Mouse (Mus musculus) liver, embryonic 15.5 days (tissue): ENCODE data around the gene Mrpl37. TPM values are rescaled to one million over a fixed set of nuclear protein-coding genes. Genes with fewer than 3 reads are reported as not detected.

ENCODE experiments used
- ATAC-seq: fragments of 200-750 bp; cut with Nextera tagmentation; 2 replicates; pipeline ENCODE4 v1.8.0; 2017; ENCODE audit warnings: moderate number of reproducible peaks, mild to moderate bottlenecking, moderate library complexity; ENCODE audit not compliant: insufficient read depth
- H3K27ac ChIP-seq: fragments of 300-500 bp; sonication (generic); replicated peaks from 2 replicates; pipeline ENCODE4 v1.5.1; 2015; ENCODE audit warnings: mild to moderate bottlenecking, inconsistent platforms
- H3K27me3 ChIP-seq: fragments of 300-500 bp; sonication (generic); 2 replicates; pipeline ENCODE4 v1.6.1; 2015; ENCODE audit warnings: mild to moderate bottlenecking, inconsistent platforms
- H3K36me3 ChIP-seq: fragments of 300-500 bp; sonication (generic); replicated peaks from 2 replicates; pipeline ENCODE4 v1.6.1; 2015; ENCODE audit warnings: moderate library complexity, mild to moderate bottlenecking, inconsistent platforms
- H3K4me1 ChIP-seq: fragments of 300-500 bp; sonication (generic); replicated peaks from 2 replicates; pipeline ENCODE4 v1.6.1; 2015; ENCODE audit warnings: inconsistent platforms
- H3K4me2 ChIP-seq: fragments of 300-500 bp; sonication (generic); 2 replicates; pipeline ENCODE4 v1.6.1; 2015; ENCODE audit warnings: moderate library complexity, mild to moderate bottlenecking, inconsistent platforms
- H3K4me3 ChIP-seq: fragments of 300-500 bp; sonication (generic); replicated peaks from 2 replicates; pipeline ENCODE4 v1.5.1; 2015; ENCODE audit warnings: mild to moderate bottlenecking, inconsistent platforms
- H3K9ac ChIP-seq: fragments of 300-500 bp; sonication (generic); 2 replicates; pipeline ENCODE4 v1.6.1; 2015; ENCODE audit warnings: moderate library complexity, mild to moderate bottlenecking, inconsistent platforms
- H3K9me3 ChIP-seq: fragments of 300-500 bp; sonication (generic); replicated peaks from 2 replicates; pipeline ENCODE4 v1.6.1; 2016; ENCODE audit warnings: inconsistent platforms
- WGBS: fragments of 180-500 bp; shearing (Covaris S2); methylation state at CpG from one replicate; pipeline ENCODE4 v1.1.7; 2015; ENCODE audit warnings: mixed read lengths; ENCODE audit not compliant: insufficient replicate concordance; 5-methylcytosine and 5-hydroxymethylcytosine counted together
- polyA plus RNA-seq: library from polyadenylated mRNA; unstranded; fragments of >200 nt; fragmentation: Nextera tagmentation; extraction: Ambion mirVana; gene quantifications from 2 replicates; pipeline ENCODE4 v1.2.1, GENCODE M21; 2015

Mrpl37 gene
- polyA plus RNA-seq, 1 experiment from 2014 or later = 48.8 TPM

DNA sequence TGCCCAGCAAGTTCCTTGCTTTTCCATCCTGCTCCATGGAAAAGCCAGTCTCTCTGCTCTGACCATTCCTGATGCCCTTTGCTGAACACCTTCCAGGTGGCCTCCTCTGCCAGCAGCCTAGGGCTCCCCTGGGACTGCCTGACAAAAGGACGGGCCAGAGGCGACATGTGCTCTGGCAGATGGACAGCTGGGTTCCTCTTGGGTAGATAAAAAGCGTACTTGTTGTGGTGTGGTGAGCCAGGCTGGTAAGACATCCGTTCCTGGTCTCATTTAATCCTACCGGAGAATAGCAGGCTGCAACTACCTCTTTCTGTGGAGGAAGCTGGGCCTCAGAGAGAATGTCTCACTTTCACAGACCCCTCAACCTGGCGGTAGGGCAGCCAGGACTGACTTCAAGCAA lies 29.4 kb upstream of the Mrpl37 start:
- H3K27ac ChIP-seq = no peak overlapping the region
- H3K4me3 ChIP-seq = no peak overlapping the region
- peaks cover 6% of the 10 kb centered on the region; the same call in 1 of the 2 replicates for H3K4me1 ChIP-seq
- peaks cover 5% of the 10 kb centered on the region; the same call in 1 of the 2 replicates for H3K27me3 ChIP-seq
- H3K9me3 ChIP-seq = no peaks in the 10 kb centered on the region
- WGBS = 16% methylated on average over 6 of the region's 6 CpGs
- H3K4me2 ChIP-seq = no peak overlapping the region
- H3K9ac ChIP-seq = no peak overlapping the region
- no peaks in the 10 kb centered on the region for H3K36me3 ChIP-seq
- no peak for ATAC-seq

DNA sequence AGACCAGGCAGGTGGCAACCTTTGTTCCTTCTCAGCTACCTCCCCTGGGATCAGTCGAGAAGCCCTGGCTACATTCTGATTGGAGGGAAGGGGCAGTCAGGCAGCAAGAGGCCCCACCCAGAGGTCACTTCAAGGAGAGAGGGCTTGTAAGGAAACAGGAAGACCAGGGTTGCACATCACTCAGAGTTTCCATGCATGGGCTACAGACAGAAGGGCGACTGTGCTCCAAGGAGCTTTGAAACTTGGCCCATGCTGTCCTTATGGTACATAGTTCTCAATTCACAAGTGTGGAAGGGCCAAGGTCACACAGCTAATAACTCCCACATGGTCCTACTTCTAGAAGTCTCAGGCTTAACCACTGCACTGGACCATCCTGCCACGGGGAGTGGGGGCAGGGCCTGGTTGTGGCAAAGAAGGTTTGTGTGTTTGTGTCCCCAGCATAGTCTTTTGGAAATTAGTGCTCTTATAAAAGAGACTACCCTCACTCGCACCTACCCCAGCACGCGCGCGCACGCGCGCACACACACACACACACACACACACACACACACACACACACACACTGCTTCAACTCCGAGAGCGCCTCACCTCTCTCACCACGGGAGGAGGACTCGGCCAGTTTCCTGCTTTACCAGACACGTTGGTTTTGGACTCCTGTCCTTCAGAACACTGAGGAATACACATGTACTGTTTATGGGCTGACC lies 28.0 kb upstream of the Mrpl37 start:
- Histone ChIP-seq H3K9ac (no peak overlapping the region), H3K27ac (no peak overlapping the region), H3K4me2 (no peak overlapping the region), H3K4me1 (peaks cover 6% of the 10 kb centered on the region; the same call in 1 of the 2 replicates), H3K4me3 (no peak overlapping the region), H3K36me3 (no peaks in the 10 kb centered on the region), H3K27me3 (peaks cover 5% of the 10 kb centered on the region; the same call in 1 of the 2 replicates), H3K9me3 (no peaks in the 10 kb centered on the region)
- 67% methylated on average over 16 of the region's 16 CpGs for WGBS
- ATAC-seq = no peak; the same call in 1 of the 2 replicates

DNA sequence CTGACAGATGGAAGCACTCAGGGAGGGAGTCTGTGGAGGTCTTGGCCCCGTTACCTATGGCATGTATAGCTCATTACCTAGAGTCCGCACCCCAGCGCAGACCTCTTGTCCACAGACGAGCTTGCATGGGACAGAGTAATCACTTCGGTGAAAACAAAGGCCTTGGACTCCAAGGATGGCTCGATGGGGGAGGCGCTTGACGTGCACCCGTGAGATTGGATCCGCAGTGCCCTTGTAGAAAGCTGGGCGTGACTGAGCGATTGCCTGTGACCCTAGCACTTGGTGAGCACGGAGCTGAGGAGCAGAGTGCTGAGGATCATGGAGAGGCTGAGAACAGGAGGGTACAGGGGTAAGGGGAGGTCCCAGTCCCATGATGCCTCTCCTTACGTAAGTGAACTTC lies 25.0 kb upstream of the Mrpl37 start:
- H3K4me2 ChIP-seq = no peak overlapping the region
- H3K9ac ChIP-seq = no peak overlapping the region
- H3K4me3 ChIP-seq = no peak overlapping the region
- H3K36me3 ChIP-seq = no peaks in the 10 kb centered on the region
- peaks cover 6% of the 10 kb centered on the region; the same call in 1 of the 2 replicates for H3K4me1 ChIP-seq
- H3K27ac ChIP-seq = no peak overlapping the region
- no peak for ATAC-seq
- H3K9me3 ChIP-seq = no peaks in the 10 kb centered on the region
- 80% methylated on average over 14 of the region's 14 CpGs for WGBS
- H3K27me3 ChIP-seq = peaks cover under 1% of the 10 kb centered on the region; the same call in 1 of the 2 replicates

DNA sequence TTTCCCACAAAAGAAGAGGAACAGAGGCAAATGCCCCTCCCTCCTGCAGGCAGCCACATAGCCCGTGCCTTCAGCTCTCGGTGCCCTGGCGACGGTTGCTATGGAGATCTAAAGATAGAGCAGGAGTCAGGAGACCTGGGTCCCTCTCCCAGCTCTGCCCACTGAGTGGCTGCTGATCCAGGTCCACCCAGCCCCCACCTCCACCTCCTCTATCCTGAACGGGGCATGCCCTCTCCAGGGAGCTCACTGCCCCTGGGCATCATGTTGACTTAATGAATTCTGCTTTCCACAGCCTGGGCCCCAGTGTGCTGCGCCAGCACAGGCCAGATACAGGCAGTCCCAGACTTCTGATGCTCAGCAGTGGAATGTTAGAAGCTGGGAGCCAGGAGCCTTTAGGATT lies 18.2 kb upstream of the Mrpl37 start:
- no peak overlapping the region for H3K9ac ChIP-seq
- H3K36me3 ChIP-seq = no peaks in the 10 kb centered on the region
- H3K4me2 ChIP-seq = no peak overlapping the region
- no peaks in the 10 kb centered on the region for H3K9me3 ChIP-seq
- no peak; the same call in 1 of the 2 replicates for ATAC-seq
- 36% methylated on average over 6 of the region's 6 CpGs for WGBS
- no peaks in the 10 kb centered on the region for H3K27me3 ChIP-seq
- no peak overlapping the region for H3K4me3 ChIP-seq
- no peaks in the 10 kb centered on the region for H3K4me1 ChIP-seq
- H3K27ac ChIP-seq = no peak overlapping the region

DNA sequence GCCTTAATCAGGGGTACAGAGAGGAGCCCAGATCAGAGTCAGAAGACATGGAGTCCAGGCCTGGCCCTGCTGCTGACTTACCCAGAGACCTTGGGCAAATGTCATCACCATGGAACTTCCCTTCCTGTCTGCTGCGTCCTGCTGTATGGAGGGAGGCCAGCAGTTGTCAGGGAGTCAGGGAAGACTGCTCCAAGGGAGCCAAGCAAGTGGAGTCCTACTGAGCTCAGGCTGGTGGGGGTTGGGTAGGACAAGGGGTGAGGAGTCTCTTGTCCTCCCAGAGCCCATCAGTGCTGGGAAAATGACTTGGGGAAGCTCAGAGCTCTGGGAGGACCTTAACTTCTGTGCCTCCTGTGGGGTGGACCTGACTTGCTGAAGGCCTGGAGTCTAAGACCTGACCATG lies 17.7 kb upstream of the Mrpl37 start:
- Histone ChIP-seq H3K4me3 (no peak overlapping the region), H3K9ac (no peak overlapping the region), H3K27ac (no peak overlapping the region), H3K27me3 (no peaks in the 10 kb centered on the region), H3K4me1 (no peaks in the 10 kb centered on the region), H3K4me2 (no peak overlapping the region), H3K36me3 (no peaks in the 10 kb centered on the region), H3K9me3 (no peaks in the 10 kb centered on the region)
- ATAC-seq = no peak
- 39% methylated on average over 1 of the region's 1 CpGs for WGBS

DNA sequence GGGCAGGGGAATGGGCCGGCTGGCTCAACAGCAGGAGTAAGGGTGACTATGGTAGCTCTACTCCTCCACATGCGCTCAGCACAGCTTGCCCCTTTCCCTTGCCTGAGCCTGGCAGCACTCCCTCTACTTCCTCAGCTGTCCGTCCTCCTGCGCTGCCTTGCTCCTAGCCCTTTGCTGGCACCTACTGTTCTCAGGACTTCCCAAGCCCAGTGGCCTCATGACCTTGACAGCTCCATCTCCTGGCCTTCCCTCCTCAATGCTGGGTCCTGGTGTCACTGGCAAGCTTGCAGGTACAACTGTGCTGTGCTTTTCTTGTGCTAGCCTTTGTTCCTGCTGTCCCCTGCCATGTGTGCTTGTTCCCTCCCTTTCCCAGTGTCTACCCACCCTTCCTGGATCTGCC lies 16.5 kb upstream of the Mrpl37 start:
- H3K27ac ChIP-seq = no peak overlapping the region
- H3K4me3 ChIP-seq = no peak overlapping the region
- ATAC-seq = no peak
- H3K9me3 ChIP-seq = no peaks in the 10 kb centered on the region
- WGBS = 78% methylated on average over 4 of the region's 4 CpGs
- no peak overlapping the region for H3K9ac ChIP-seq
- no peaks in the 10 kb centered on the region for H3K36me3 ChIP-seq
- no peak overlapping the region for H3K4me2 ChIP-seq
- H3K27me3 ChIP-seq = no peaks in the 10 kb centered on the region
- no peaks in the 10 kb centered on the region for H3K4me1 ChIP-seq

DNA sequence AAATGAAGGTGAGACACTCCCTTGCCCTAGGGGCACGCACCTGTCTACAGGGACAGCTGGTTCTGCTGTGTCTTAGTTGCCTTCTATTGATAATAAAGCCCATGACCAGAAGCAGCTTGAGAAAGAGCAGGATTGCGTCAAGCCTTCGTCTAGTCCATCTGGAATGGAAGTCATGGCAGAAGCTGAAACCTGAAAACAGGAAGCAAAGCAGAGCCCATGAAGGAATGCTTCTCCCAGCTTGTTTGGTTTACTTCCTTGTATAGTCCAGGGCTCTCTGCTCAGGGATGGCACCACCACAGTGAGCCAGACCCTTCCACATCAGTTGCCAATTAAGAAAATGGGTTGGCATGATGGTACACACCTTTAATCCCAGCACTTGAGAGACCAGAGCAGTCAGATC lies 15.5 kb upstream of the Mrpl37 start:
- H3K4me1 ChIP-seq = no peaks in the 10 kb centered on the region
- no peaks in the 10 kb centered on the region for H3K9me3 ChIP-seq
- 61% methylated on average over 3 of the region's 3 CpGs for WGBS
- H3K4me3 ChIP-seq = no peak overlapping the region
- no peaks in the 10 kb centered on the region for H3K36me3 ChIP-seq
- no peak overlapping the region for H3K27ac ChIP-seq
- no peak overlapping the region for H3K9ac ChIP-seq
- H3K27me3 ChIP-seq = no peaks in the 10 kb centered on the region
- no peak for ATAC-seq
- H3K4me2 ChIP-seq = no peak overlapping the region

DNA sequence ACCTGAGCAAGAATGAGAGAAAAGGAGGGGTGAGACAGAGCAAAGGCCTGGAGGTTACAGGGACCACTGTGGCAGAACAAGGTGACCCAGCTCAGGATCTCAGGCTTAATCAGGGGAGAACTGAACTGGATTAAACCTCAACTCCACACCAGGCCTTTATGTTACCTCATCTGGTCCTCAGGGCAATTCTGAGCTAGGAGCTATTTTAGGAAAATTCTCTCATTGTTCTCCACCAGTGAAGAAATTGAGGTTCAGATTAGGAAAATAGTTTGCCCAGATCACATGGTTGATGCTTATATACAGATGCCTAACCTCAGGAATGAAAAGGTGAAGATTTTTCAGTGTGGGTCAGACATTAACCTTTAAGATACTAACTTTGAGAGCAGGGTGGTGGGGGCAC lies 13.0 kb upstream of the Mrpl37 start:
- ATAC-seq = no peak

DNA sequence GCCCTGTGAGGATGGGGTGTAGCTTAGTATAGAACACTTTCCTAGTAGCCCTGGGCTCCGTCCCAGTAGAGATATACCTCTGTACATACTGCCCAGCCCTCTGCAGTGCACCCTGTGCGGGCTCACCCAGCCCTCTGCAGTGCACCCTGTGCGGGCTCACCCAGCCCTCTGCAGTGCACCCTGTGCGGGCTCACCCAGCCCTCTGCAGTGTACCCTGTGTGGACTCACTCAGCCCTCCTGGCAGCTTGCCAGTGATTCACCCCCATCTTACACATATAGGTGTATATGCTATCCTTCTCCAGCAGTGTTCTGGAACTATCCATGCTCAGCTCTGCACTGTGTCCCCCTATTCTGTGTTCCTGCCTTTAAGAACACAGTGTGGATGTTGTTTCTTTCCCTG lies 12.2 kb upstream of the Mrpl37 start:
- Histone ChIP-seq H3K9me3 (no peaks in the 10 kb centered on the region), H3K4me3 (no peak overlapping the region), H3K27ac (no peak overlapping the region), H3K4me1 (no peaks in the 10 kb centered on the region), H3K36me3 (no peaks in the 10 kb centered on the region), H3K9ac (no peak overlapping the region), H3K4me2 (no peak overlapping the region), H3K27me3 (no peaks in the 10 kb centered on the region)
- no peak for ATAC-seq
- WGBS = 68% methylated on average over 4 of the region's 4 CpGs

More for the DNA sequence above, 13.0 kb upstream of the Mrpl37 start:
- no peak overlapping the region for H3K27ac ChIP-seq
- H3K9me3 ChIP-seq = no peaks in the 10 kb centered on the region
- no peaks in the 10 kb centered on the region for H3K4me1 ChIP-seq
- H3K27me3 ChIP-seq = no peaks in the 10 kb centered on the region
- no peak overlapping the region for H3K9ac ChIP-seq
- no peak overlapping the region for H3K4me2 ChIP-seq
- no peak overlapping the region for H3K4me3 ChIP-seq
- no peaks in the 10 kb centered on the region for H3K36me3 ChIP-seq

DNA sequence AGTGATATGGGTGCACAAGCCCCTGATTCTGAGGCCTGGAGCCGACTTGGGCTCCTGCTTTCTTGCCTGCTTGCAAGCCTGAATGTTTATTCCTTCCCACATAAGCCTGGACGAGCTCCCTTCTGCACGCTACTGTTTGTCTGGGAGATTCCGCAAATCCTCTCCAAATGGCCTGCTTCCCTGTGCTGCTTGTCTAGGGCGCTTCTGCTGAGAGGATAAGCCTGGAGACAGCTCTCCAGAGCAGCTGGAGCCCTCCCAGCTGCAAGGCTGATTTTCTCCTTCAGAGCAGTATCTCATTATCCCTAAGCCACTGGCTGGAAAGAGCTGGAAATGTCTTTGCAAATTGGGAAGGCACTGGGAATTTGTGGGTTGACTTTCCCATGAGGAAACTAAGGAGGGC lies 8.8 kb upstream of the Mrpl37 start:
- no peak overlapping the region for H3K4me2 ChIP-seq
- no peaks in the 10 kb centered on the region for H3K4me1 ChIP-seq
- H3K4me3 ChIP-seq = no peak overlapping the region
- no peaks in the 10 kb centered on the region for H3K9me3 ChIP-seq
- no peak overlapping the region for H3K27ac ChIP-seq
- no peaks in the 10 kb centered on the region for H3K36me3 ChIP-seq
- H3K27me3 ChIP-seq = no peaks in the 10 kb centered on the region
- no peak for ATAC-seq
- H3K9ac ChIP-seq = no peak overlapping the region
- WGBS = 60% methylated on average over 5 of the region's 5 CpGs

DNA sequence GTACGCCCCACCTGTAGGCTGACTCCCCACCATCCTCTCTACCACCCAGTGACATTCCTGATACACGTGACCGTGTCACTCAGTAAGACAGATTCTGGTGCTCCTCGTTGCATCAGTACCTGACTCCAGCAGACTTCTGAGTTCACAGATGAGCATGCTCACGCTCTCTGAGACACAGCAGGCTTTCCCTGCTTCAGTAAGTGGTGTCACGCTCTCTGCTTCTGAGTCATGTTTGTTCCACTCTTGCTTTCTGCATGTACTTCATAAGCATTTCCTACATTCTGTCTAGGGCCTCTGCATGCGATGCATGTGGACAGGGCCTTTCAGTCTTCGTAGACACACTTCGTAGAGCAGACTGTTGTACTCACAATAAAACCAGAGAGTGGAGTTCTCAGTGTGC lies 5.7 kb upstream of the Mrpl37 start:
- no peak overlapping the region for H3K27ac ChIP-seq
- ATAC-seq = no peak
- WGBS = 77% methylated on average over 9 of the region's 9 CpGs

More for the DNA sequence above, 5.7 kb upstream of the Mrpl37 start:
- Histone ChIP-seq H3K4me2 (no peak overlapping the region), H3K9ac (no peak overlapping the region), H3K36me3 (no peaks in the 10 kb centered on the region), H3K9me3 (no peaks in the 10 kb centered on the region), H3K27me3 (no peaks in the 10 kb centered on the region), H3K4me3 (no peak overlapping the region), H3K4me1 (peaks cover 8% of the 10 kb centered on the region)
